Mouse (Mus musculus): ENCODE data around the gene Eef1akmt3.

GRCm38 (mm10) chr10:127071203-127071602 lies 29.9 kb upstream of the Eef1akmt3 start:
- TF ChIP-seq CTCF (IDR thresholded peaks at IDR 0.05), result no peak
- no peak for TF ChIP-seq POLR2A (IDR thresholded peaks at IDR 0.05; ENCODE audit: insufficient read depth, low read depth, low read length)
